Mouse (Mus musculus) ES-E14 (cell line): ENCODE measurements around the gene Med24. TPM values are rescaled to one million over a fixed set of nuclear protein-coding genes. Genes with fewer than 3 reads are reported as not detected.
"Not testable (repeated sequence)": the region's sequence is repeated elsewhere in the genome, so short reads cannot be mapped to it uniquely, and the experiment has no call there.

Experiments
- DNase-seq: peaks from one replicate; pipeline ENCODE4 v3.0.0-alpha.2; 2013; ENCODE audit warnings: low read depth, low spot score
- H3K27ac ChIP-seq: 2 replicates; pipeline ENCODE4 v1.5.1; 2012; ENCODE audit warnings: low read depth, mild to moderate bottlenecking, low read length, moderate library complexity, mixed read lengths; ENCODE audit not compliant: poor library complexity, insufficient read depth, severe bottlenecking
- H3K36me3 ChIP-seq: 2 replicates; pipeline ENCODE4 v1.6.1; 2012; ENCODE audit warnings: mild to moderate bottlenecking, low read length, moderate library complexity, mixed read lengths; ENCODE audit not compliant: control insufficient read depth, poor library complexity, insufficient read depth, severe bottlenecking
- H3K4me1 ChIP-seq, 2 experiments: fragments of 150-350 bp in 1 of 2; sonication (generic) in 1 of 2; 2 replicates each; pipeline ENCODE4 v1.6.1; 2012; ENCODE audit warnings: low read length in 2 of 2, mild to moderate bottlenecking in 1 of 2, mixed read lengths in 1 of 2; ENCODE audit not compliant: control insufficient read depth in 2 of 2, insufficient read depth in 2 of 2, poor library complexity in 1 of 2
- H3K4me3 ChIP-seq, 2 experiments: fragments of 150-350 bp in 1 of 2; sonication (generic) in 1 of 2; 2 replicates each; pipeline ENCODE4 v1.5.1; 2012; ENCODE audit warnings: low read length in 2 of 2, low read depth in 1 of 2, mild to moderate bottlenecking in 1 of 2, mixed read lengths in 1 of 2; ENCODE audit not compliant: insufficient read depth in 1 of 2, poor library complexity in 1 of 2, severe bottlenecking in 1 of 2
- H3K9ac ChIP-seq: 2 replicates; pipeline ENCODE4 v1.6.1; 2012; ENCODE audit warnings: low read depth, mild to moderate bottlenecking, low read length, mixed read lengths; ENCODE audit not compliant: poor library complexity, insufficient read depth, severe bottlenecking
- H3K9me3 ChIP-seq: fragments of 150-350 bp; sonication (generic); 2 replicates; pipeline ENCODE4 v1.6.1; 2012; ENCODE audit warnings: low read depth, mild to moderate bottlenecking, low read length; ENCODE audit not compliant: control insufficient read depth, insufficient read depth
- CHD2 ChIP-seq: IDR thresholded peaks from 2 replicates; pipeline ENCODE4 v1.6.1; 2014; ENCODE audit warnings: mild to moderate bottlenecking, low read depth, low read length, inconsistent platforms
- HCFC1 ChIP-seq: IDR thresholded peaks from 2 replicates; pipeline ENCODE4 v1.6.1; 2012; ENCODE audit warnings: low read length, inconsistent platforms, borderline replicate concordance; ENCODE audit not compliant: insufficient read depth
- MAFK ChIP-seq: IDR thresholded peaks from 2 replicates; pipeline ENCODE4 v1.6.1; 2014; ENCODE audit warnings: mild to moderate bottlenecking, low read depth, low read length, inconsistent platforms; ENCODE audit not compliant: insufficient read depth
- ZC3H11A ChIP-seq: IDR thresholded peaks from 2 replicates; pipeline ENCODE4 v1.6.1; 2012; ENCODE audit warnings: low read depth, mild to moderate bottlenecking, inconsistent platforms, low read length, borderline replicate concordance
- ZNF384 ChIP-seq: IDR thresholded peaks from 2 replicates; pipeline ENCODE4 v1.6.1; 2012; ENCODE audit warnings: low read depth, low read length, inconsistent platforms
- in situ Hi-C, 2 experiments: fragments of 600-800 bp; cut with MboI; formaldehyde crosslinking; loops; one replicate each; pipeline ENCODE4 v1.15.1; 2025; ENCODE audit warnings: low sequenced_read_pairs in 2 of 2, inconsistent platforms in 1 of 2; ENCODE audit not compliant: unreplicated experiment in 2 of 2
- total RNA-seq: library from RNA; depleted of rRNA; stranded (reverse); fragments of 300-350 nt; gene quantifications from 2 replicates; pipeline ENCODE4 v1.2.3, GENCODE M21; 2012

The Med24 gene
- total RNA-seq, 1 experiment = 53.5 TPM

GRCm38 (mm10) chr11:98675829-98676363 lies 53.3 kb downstream of the Med24 start:
- Histone ChIP-seq H3K9ac (no peak overlapping the region), H3K27ac (no peak overlapping the region), H3K4me3 (no peak overlapping the region), H3K9me3 (no peaks in the 10 kb centered on the region), H3K4me1 (peaks cover 11 to 17% of the 10 kb centered on the region in 2 experiments), H3K36me3 (no peaks in the 10 kb centered on the region)
- DNase-seq = no peak
- TF ChIP-seq HCFC1 = no peak
- TF ChIP-seq MAFK = no peak
- no peak for TF ChIP-seq ZNF384
- no peak for TF ChIP-seq CHD2
- in situ Hi-C loops = no loop called here

GRCm38 (mm10) chr11:98673136-98673535 lies 56.1 kb downstream of the Med24 start:
- H3K36me3 ChIP-seq, H3K4me1 ChIP-seq, DNase-seq, H3K27ac ChIP-seq, in situ Hi-C loops, H3K9ac ChIP-seq, H3K4me3 ChIP-seq, H3K9me3 ChIP-seq: not testable (repeated sequence)

GRCm38 (mm10) chr11:98672482-98672881 lies 56.8 kb downstream of the Med24 start:
- no peak overlapping the region for H3K27ac ChIP-seq
- peaks cover 5 to 7% of the 10 kb centered on the region in 2 experiments for H3K4me1 ChIP-seq
- H3K36me3 ChIP-seq = no peaks in the 10 kb centered on the region
- no peaks in the 10 kb centered on the region for H3K9me3 ChIP-seq
- no peak overlapping the region for H3K4me3 ChIP-seq
- DNase-seq = no peak
- TF ChIP-seq ZC3H11A = no peak
- no peak for TF ChIP-seq HCFC1
- TF ChIP-seq ZNF384 = no peak
- no peak for TF ChIP-seq MAFK
- no peak for TF ChIP-seq CHD2
- in situ Hi-C loops = no loop called here
- H3K9ac ChIP-seq = no peak overlapping the region

- no peak overlapping the region for H3K27ac ChIP-seq
- no peak overlapping the region for H3K4me3 ChIP-seq
- no peak for DNase-seq
- H3K36me3 ChIP-seq = no peaks in the 10 kb centered on the region
- H3K9me3 ChIP-seq = no peaks in the 10 kb centered on the region
- no peak overlapping the region for H3K9ac ChIP-seq
- TF ChIP-seq ZC3H11A = no peak
- no peak for TF ChIP-seq CHD2
- no peak for TF ChIP-seq HCFC1
- TF ChIP-seq MAFK = no peak
- no peak for TF ChIP-seq ZNF384
- peaks cover 5 to 7% of the 10 kb centered on the region in 2 experiments for H3K4me1 ChIP-seq
- in situ Hi-C loops = no loop called here
These were observed 57.4 kb downstream of the Med24 start for GRCm38 (mm10) chr11:98671857-98672256.

GRCm38 (mm10) chr11:98671284-98671815 lies 57.9 kb downstream of the Med24 start:
- in situ Hi-C loops = no loop called here
- no peak for DNase-seq
- Histone ChIP-seq H3K9ac (no peak overlapping the region), H3K9me3 (no peaks in the 10 kb centered on the region), H3K4me1 (peaks cover 4 to 7% of the 10 kb centered on the region in 2 experiments), H3K27ac (no peak overlapping the region), H3K36me3 (no peaks in the 10 kb centered on the region), H3K4me3 (no peak overlapping the region)
- TF ChIP-seq ZC3H11A (no peak), CHD2 (no peak), HCFC1 (no peak), MAFK (no peak), ZNF384 (no peak)
